Mouse (Mus musculus): ENCODE measurements around the gene Fibin.

DNA sequence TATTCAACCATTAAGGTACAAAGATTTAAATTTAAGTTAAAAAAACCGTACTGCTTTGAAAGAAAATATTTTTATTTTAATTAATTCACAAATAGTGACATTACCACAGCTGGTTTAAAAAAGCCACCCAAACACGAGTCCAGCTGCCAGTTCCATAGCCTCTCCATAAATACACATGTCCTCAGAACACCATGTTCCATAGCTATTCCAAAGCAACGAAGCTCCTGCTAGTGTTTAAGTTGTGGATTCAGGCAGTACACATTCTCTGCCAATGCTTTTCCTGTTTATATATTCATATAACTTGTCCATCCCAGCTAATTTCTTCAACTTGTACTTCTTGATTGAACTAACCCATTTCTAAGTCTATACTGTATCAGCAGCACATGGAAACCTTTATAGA, 872 bp upstream of the Fibin start:
- TF ChIP-seq CTCF (IDR thresholded peaks at IDR 0.05; ENCODE audit: low read depth) (no peak), EP300 (IDR thresholded peaks at IDR 0.05; ENCODE audit: low read depth) (no peak)
